Mouse (Mus musculus) macrophage (primary cell): ENCODE data around the gene Hand1. TPM values are rescaled to one million over a fixed set of nuclear protein-coding genes. Genes with fewer than 3 reads are reported as not detected.
A peak's percentile ranks its signal among the peaks of the same experiment; 100 is the strongest.

ENCODE experiments used
- H3K27ac ChIP-seq: fragments of 350-480 bp; formaldehyde crosslinking; 2 replicates; pipeline ENCODE4 v1.9.0; 2021
- H3K36me3 ChIP-seq: fragments of 350-480 bp; formaldehyde crosslinking; 2 replicates; pipeline ENCODE4 v1.9.0; 2021; ENCODE audit errors: inconsistent target
- H3K4me3 ChIP-seq: fragments of 350-480 bp; formaldehyde crosslinking; 2 replicates; pipeline ENCODE4 v1.9.0; 2021; ENCODE audit errors: inconsistent target
- H3K79me2 ChIP-seq: fragments of 350-480 bp; formaldehyde crosslinking; 2 replicates; pipeline ENCODE4 v1.9.0; 2021; ENCODE audit errors: inconsistent target
- WGBS: methylation state at CpG from one replicate; pipeline ENCODE4 v1.1.7; 2026; ENCODE audit warnings: inconsistent platforms; ENCODE audit not compliant: missing documents; 5-methylcytosine and 5-hydroxymethylcytosine counted together
- polyA plus RNA-seq: library from polyadenylated mRNA; stranded (reverse); fragments of 250-400 nt; gene quantifications from 3 replicates; pipeline ENCODE4 v1.2.4, GENCODE M21; 2018; ENCODE audit warnings: inconsistent platforms

Gene Hand1
- polyA plus RNA-seq, 1 experiment from 2014 or later, result not detected

GRCm38 (mm10) chr11:57800971-57801765 is 31.4 kb downstream of the Hand1 start, which contains the start of gene Sap30l:
Gene Sap30l, plus strand, starts transcription at chr11:57801637.
- Histone ChIP-seq H3K79me2 (peaks cover 23% of the 10 kb centered on the region; the same call in 1 of the 2 replicates), H3K4me3 (peak within 1 kb of the TSS; percentile 87), H3K36me3 (no peaks in the 10 kb centered on the region), H3K27ac (peak within 1 kb of the TSS; percentile 4; the same call in 1 of the 2 replicates)
- under 1% methylated on average over 60 of the region's 66 CpGs for WGBS

- Histone ChIP-seq H3K27ac (peak overlapping the region; percentile 4; the same call in 1 of the 2 replicates), H3K79me2 (peaks cover 23% of the 10 kb centered on the region; the same call in 1 of the 2 replicates), H3K4me3 (peak overlapping the region; percentile 87), H3K36me3 (no peaks in the 10 kb centered on the region)
- 18% methylated on average over 22 of the region's 22 CpGs for WGBS
Observed at GRCm38 (mm10) chr11:57800266-57800951, 32.2 kb downstream of the Hand1 start.

- whole genome bisulfite sequencing, result 96% methylated on average over 9 of the region's 10 CpGs
- no peaks in the 10 kb centered on the region for H3K36me3 ChIP-seq
- no peak overlapping the region for H3K27ac ChIP-seq
- H3K4me3 ChIP-seq, result no peak overlapping the region
- peaks cover 23% of the 10 kb centered on the region; the same call in 1 of the 2 replicates for H3K79me2 ChIP-seq
Observed at GRCm38 (mm10) chr11:57799456-57799855, 33.2 kb downstream of the Hand1 start.

- 96% methylated on average over 3 of the region's 9 CpGs for WGBS
- Histone ChIP-seq H3K79me2 (peaks cover 6% of the 10 kb centered on the region; the same call in 1 of the 2 replicates), H3K27ac (no peak overlapping the region)
Observed at GRCm38 (mm10) chr11:57797828-57798227, 34.8 kb downstream of the Hand1 start.

GRCm38 (mm10) chr11:57795086-57795485 is 37.5 kb downstream of the Hand1 start:
- WGBS, result 89% methylated on average over 6 of the region's 6 CpGs
- no peaks in the 10 kb centered on the region for H3K36me3 ChIP-seq
- H3K4me3 ChIP-seq, result no peak overlapping the region
- H3K27ac ChIP-seq, result no peak overlapping the region
- H3K79me2 ChIP-seq, result no peaks in the 10 kb centered on the region

More at GRCm38 (mm10) chr11:57797828-57798227, 34.8 kb downstream of the Hand1 start:
- no peak overlapping the region for H3K4me3 ChIP-seq
- H3K36me3 ChIP-seq, result no peaks in the 10 kb centered on the region

GRCm38 (mm10) chr11:57790866-57791535 is 41.6 kb downstream of the Hand1 start:
- WGBS, result 38% methylated on average over 18 of the region's 21 CpGs
- Histone ChIP-seq H3K79me2 (no peaks in the 10 kb centered on the region), H3K4me3 (no peak overlapping the region)

GRCm38 (mm10) chr11:57787913-57788312 is 44.7 kb downstream of the Hand1 start:
- Histone ChIP-seq H3K27ac (no peak overlapping the region), H3K4me3 (no peak overlapping the region), H3K79me2 (no peaks in the 10 kb centered on the region), H3K36me3 (peaks cover 7% of the 10 kb centered on the region; the same call in 1 of the 2 replicates)
- 36% methylated on average over 3 of the region's 3 CpGs for WGBS

More at GRCm38 (mm10) chr11:57790866-57791535, 41.6 kb downstream of the Hand1 start:
- Histone ChIP-seq H3K27ac (no peak overlapping the region), H3K36me3 (no peaks in the 10 kb centered on the region)

- no peak overlapping the region for H3K4me3 ChIP-seq
- H3K36me3 ChIP-seq, result peaks cover 7% of the 10 kb centered on the region; the same call in 1 of the 2 replicates
- 90% methylated on average over 18 of the region's 18 CpGs for WGBS
Observed at GRCm38 (mm10) chr11:57786616-57787418, 45.8 kb downstream of the Hand1 start.

GRCm38 (mm10) chr11:57779824-57780223 is 52.8 kb downstream of the Hand1 start:
- WGBS, result 91% methylated on average over 14 of the region's 14 CpGs
- Histone ChIP-seq H3K79me2 (no peaks in the 10 kb centered on the region), H3K4me3 (no peak overlapping the region), H3K27ac (no peak overlapping the region), H3K36me3 (peaks cover 7% of the 10 kb centered on the region; the same call in 1 of the 2 replicates)

More at GRCm38 (mm10) chr11:57786616-57787418, 45.8 kb downstream of the Hand1 start:
- H3K27ac ChIP-seq, result no peak overlapping the region
- H3K79me2 ChIP-seq, result no peaks in the 10 kb centered on the region

Other genes with a start within 250 kb of the Hand1 start
- gene Galnt10, start 187.4 kb downstream of the Hand1 start, polyA plus RNA-seq, result 13.8 to 27.1 TPM (median 16.3 TPM) in 3 replicates
- gene Sap30l, start 31.2 kb downstream of the Hand1 start, polyA plus RNA-seq, result 13.0 to 18.1 TPM (median 16.4 TPM) in 3 replicates
- 48.8 to 67.1 TPM (median 59.1 TPM) in 3 replicates for gene Larp1, start 176.2 kb upstream of the Hand1 start, polyA plus RNA-seq